Mouse (Mus musculus) ES-Bruce4 (cell line): ENCODE results near the gene Olfr47. TPM values are rescaled to one million over a fixed set of nuclear protein-coding genes. Genes with fewer than 3 reads are reported as not detected.
"Not testable (repeated sequence)": the region's sequence is repeated elsewhere in the genome, so short reads cannot be mapped to it uniquely, and the experiment has no call there.

ENCODE experiments used
- H3K27ac ChIP-seq: 2 replicates; pipeline ENCODE4 v1.5.1; 2012; ENCODE audit warnings: low read length, inconsistent platforms; ENCODE audit not compliant: insufficient read depth
- H3K27me3 ChIP-seq: 2 replicates; pipeline ENCODE4 v1.6.1; 2012; ENCODE audit warnings: mild to moderate bottlenecking, low read length, inconsistent platforms; ENCODE audit not compliant: control insufficient read depth, poor library complexity, insufficient read depth, severe bottlenecking
- H3K36me3 ChIP-seq: 2 replicates; pipeline ENCODE4 v1.6.1; 2012; ENCODE audit warnings: inconsistent platforms, mild to moderate bottlenecking, low read length, moderate library complexity; ENCODE audit not compliant: control insufficient read depth, poor library complexity, insufficient read depth, severe bottlenecking
- H3K4me1 ChIP-seq: one replicate; pipeline ENCODE4 v1.8.1; 2011; ENCODE audit warnings: low read length; ENCODE audit not compliant: control insufficient read depth, insufficient read depth
- H3K4me3 ChIP-seq: 2 replicates; pipeline ENCODE4 v1.5.1; 2011; ENCODE audit warnings: low read depth, mild to moderate bottlenecking, low read length
- H3K9ac ChIP-seq: 2 replicates; pipeline ENCODE4 v1.6.1; 2012; ENCODE audit warnings: low read depth, mild to moderate bottlenecking, inconsistent platforms; ENCODE audit not compliant: poor library complexity, severe bottlenecking
- H3K9me3 ChIP-seq: replicated peaks from 2 replicates; pipeline ENCODE4 v1.6.1; 2012; ENCODE audit warnings: mild to moderate bottlenecking, low read length, inconsistent platforms; ENCODE audit not compliant: control insufficient read depth, poor library complexity, insufficient read depth, severe bottlenecking
- CTCF ChIP-seq: IDR thresholded peaks from one replicate; pipeline ENCODE4 v1.8.1; 2011; ENCODE audit warnings: low read depth, low read length
- EP300 ChIP-seq: IDR thresholded peaks from 2 replicates; pipeline ENCODE4 v1.6.1; 2011; ENCODE audit warnings: low read depth, low read length; ENCODE audit not compliant: insufficient read depth
- POLR2A ChIP-seq: IDR thresholded peaks from one replicate; pipeline ENCODE4 v1.8.1; 2011; ENCODE audit warnings: low read length; ENCODE audit not compliant: insufficient read depth
- polyA plus RNA-seq: library from polyadenylated mRNA; stranded (reverse); fragments of >200 nt; gene quantifications from 2 replicates; pipeline ENCODE4 v1.2.4, GENCODE M21; 2011; ENCODE audit warnings: low read depth; ENCODE audit not compliant: missing spikeins, insufficient read depth, insufficient read length

Olfr47 gene
- polyA plus RNA-seq: not detected in 2 replicates

GRCm38 (mm10) chr6:43231255-43231654, at the start of gene Olfr47:
TSS of gene Olfr47 (plus strand) at chr6:43231529.
- H3K4me1 ChIP-seq, H3K4me3 ChIP-seq, H3K9ac ChIP-seq, H3K27ac ChIP-seq, H3K9me3 ChIP-seq, H3K27me3 ChIP-seq, H3K36me3 ChIP-seq: not testable (repeated sequence)

GRCm38 (mm10) chr6:43190986-43191385, 40.3 kb upstream of the Olfr47 start:
- Histone ChIP-seq H3K9ac (no peak overlapping the region), H3K4me3 (no peak overlapping the region), H3K27me3 (no peaks in the 10 kb centered on the region), H3K27ac (no peak overlapping the region), H3K9me3 (no peaks in the 10 kb centered on the region), H3K4me1 (no peaks in the 10 kb centered on the region), H3K36me3 (no peaks in the 10 kb centered on the region)
- TF ChIP-seq EP300 (no peak), POLR2A (no peak), CTCF (no peak)

- TF ChIP-seq CTCF (no peak), POLR2A (no peak), EP300 (no peak)
- H3K36me3 ChIP-seq: no peaks in the 10 kb centered on the region
- H3K9ac ChIP-seq: no peak within 1 kb of the TSS
- no peaks in the 10 kb centered on the region for H3K9me3 ChIP-seq
- no peaks in the 10 kb centered on the region for H3K27me3 ChIP-seq
- H3K4me1 ChIP-seq: no peaks in the 10 kb centered on the region
- no peak within 1 kb of the TSS for H3K27ac ChIP-seq
- no peak within 1 kb of the TSS for H3K4me3 ChIP-seq
Measured at GRCm38 (mm10) chr6:43196781-43197180, 34.5 kb upstream of the Olfr47 start, which contains the start of gene Olfr435. TSS of gene Olfr435 (plus strand) at chr6:43197146.

- no peak overlapping the region for H3K27ac ChIP-seq
- H3K36me3 ChIP-seq: no peaks in the 10 kb centered on the region
- no peaks in the 10 kb centered on the region for H3K4me1 ChIP-seq
- H3K9me3 ChIP-seq: no peaks in the 10 kb centered on the region
- no peak for TF ChIP-seq CTCF
- no peak for TF ChIP-seq POLR2A
- TF ChIP-seq EP300: no peak
- no peak overlapping the region for H3K9ac ChIP-seq
- no peaks in the 10 kb centered on the region for H3K27me3 ChIP-seq
- H3K4me3 ChIP-seq: no peak overlapping the region
Measured at GRCm38 (mm10) chr6:43198094-43198493, 33.2 kb upstream of the Olfr47 start.

- Histone ChIP-seq H3K27ac (no peak overlapping the region), H3K4me3 (no peak overlapping the region), H3K27me3 (no peaks in the 10 kb centered on the region), H3K36me3 (no peaks in the 10 kb centered on the region), H3K9ac (no peak overlapping the region), H3K9me3 (no peaks in the 10 kb centered on the region), H3K4me1 (no peaks in the 10 kb centered on the region)
- TF ChIP-seq POLR2A: no peak
- no peak for TF ChIP-seq EP300
- no peak for TF ChIP-seq CTCF
Measured at GRCm38 (mm10) chr6:43202786-43203185, 28.5 kb upstream of the Olfr47 start.

GRCm38 (mm10) chr6:43205355-43205754, 26.0 kb upstream of the Olfr47 start:
- Histone ChIP-seq H3K36me3 (no peaks in the 10 kb centered on the region), H3K27ac (no peak overlapping the region), H3K4me1 (no peaks in the 10 kb centered on the region), H3K9ac (no peak overlapping the region), H3K27me3 (no peaks in the 10 kb centered on the region), H3K9me3 (no peaks in the 10 kb centered on the region), H3K4me3 (no peak overlapping the region)
- TF ChIP-seq EP300: no peak
- no peak for TF ChIP-seq POLR2A
- TF ChIP-seq CTCF: no peak

- not testable (repeated sequence) for H3K36me3 ChIP-seq, H3K9ac ChIP-seq, H3K9me3 ChIP-seq, H3K27ac ChIP-seq, H3K27me3 ChIP-seq, H3K4me3 ChIP-seq, H3K4me1 ChIP-seq
Measured at GRCm38 (mm10) chr6:43212873-43213272, 18.5 kb upstream of the Olfr47 start, which contains the start of gene Olfr434. TSS of gene Olfr434 (plus strand) at chr6:43213021.
